Mouse (Mus musculus) embryo, embryonic 9.5 days (tissue): ENCODE measurements at regions not wholly inside any gene's neighbourhood (a gene's known extent, or its start where the extent isn't known, plus 50 kb on each side); places are given as distances from the start of the nearest gene placed in this dataset.
A peak's percentile ranks its signal among the peaks of the same experiment; 100 is the strongest.

Experiments
- DNase-seq: peaks from one replicate; pipeline ENCODE4 v3.0.0-alpha.2; 2017; ENCODE audit errors: extremely low spot score

GRCm38 (mm10) chr4:114716703-114717102 is 104.8 kb upstream of the Gm12830 start:
- no peak for DNase-seq

- peak; percentile 21 for DNase-seq
Measured at GRCm38 (mm10) chr4:114720696-114721095, 100.8 kb upstream of the Gm12830 start.

GRCm38 (mm10) chr4:114721386-114721785 is 100.1 kb upstream of the Gm12830 start:
- DNase-seq: peak; percentile 14

- no peak for DNase-seq
Measured at GRCm38 (mm10) chr4:114728235-114729000, 93.1 kb upstream of the Gm12830 start.

GRCm38 (mm10) chr4:114733256-114734004 is 88.1 kb upstream of the Gm12830 start:
- DNase-seq: no peak

GRCm38 (mm10) chr4:114738903-114739667 is 82.4 kb upstream of the Gm12830 start:
- peak; percentile 56 for DNase-seq

GRCm38 (mm10) chr4:114748131-114748530 is 73.4 kb upstream of the Gm12830 start:
- no peak for DNase-seq

GRCm38 (mm10) chr4:114759837-114760236 is 61.7 kb upstream of the Gm12830 start:
- no peak for DNase-seq

- DNase-seq: peak; percentile 55
Measured at GRCm38 (mm10) chr4:114766643-114767393, 54.7 kb upstream of the Gm12830 start.
